Mouse (Mus musculus) lung, adult 2 months (tissue): ENCODE measurements around the gene Hoxc12.

Source experiments
- CTCF ChIP-seq: fragments of 200-500 bp; IDR thresholded peaks from 2 replicates; pipeline ENCODE4 v1.5.1; 2011; ENCODE audit warnings: mild to moderate bottlenecking, low read length, control low read depth; ENCODE audit not compliant: insufficient read depth
- POLR2A ChIP-seq: fragments of 200-500 bp; IDR thresholded peaks from 2 replicates; pipeline ENCODE4 v1.6.1; 2011; ENCODE audit warnings: low read depth, mild to moderate bottlenecking, control low read depth, low read length, borderline replicate concordance; ENCODE audit errors: extremely low read depth

- no peak for TF ChIP-seq POLR2A
- TF ChIP-seq CTCF: no peak
These were observed 26.0 kb upstream of the Hoxc12 start for GRCm38 (mm10) chr15:102910496-102911095.
